Mouse (Mus musculus) CH12.LX (cell line): Measurements from ENCODE around the gene Dpysl5. TPM values are rescaled to one million over a fixed set of nuclear protein-coding genes. Genes with fewer than 3 reads are reported as not detected.

Source experiments
- DNase-seq: peaks from one replicate; pipeline ENCODE4 v3.0.0-alpha.2; 2013; ENCODE audit errors: extremely low read depth
- H3K27ac ChIP-seq: 2 replicates; pipeline ENCODE4 v1.5.1; 2012; ENCODE audit warnings: low read depth, mild to moderate bottlenecking, control low read depth, moderate library complexity; ENCODE audit not compliant: insufficient read depth
- H3K27me3 ChIP-seq: replicated peaks from 2 replicates; pipeline ENCODE3; 2012; ENCODE audit warnings: inconsistent platforms
- H3K36me3 ChIP-seq, 2 experiments: replicated peaks in 1 of 2; 2 replicates each; pipeline versions ENCODE3 to v1.6.1; 2012; ENCODE audit warnings: inconsistent platforms in 1 of 2, low read length in 1 of 2, mild to moderate bottlenecking in 1 of 2, mixed read lengths in 1 of 2, moderate library complexity in 1 of 2; ENCODE audit not compliant: control insufficient read depth in 1 of 2, insufficient read depth in 1 of 2
- H3K4me1 ChIP-seq, 2 experiments: 2 replicates each; pipeline ENCODE4 v1.6.1; 2012; ENCODE audit warnings: inconsistent platforms in 1 of 2, moderate library complexity in 1 of 2; ENCODE audit not compliant: insufficient read depth in 2 of 2, control insufficient read depth in 1 of 2
- H3K4me2 ChIP-seq: 2 replicates; pipeline ENCODE4 v1.6.1; 2012; ENCODE audit warnings: low read depth, mild to moderate bottlenecking, control low read depth; ENCODE audit not compliant: poor library complexity, insufficient read depth, severe bottlenecking
- H3K4me3 ChIP-seq, 3 experiments: fragments of 150-350 bp in 1 of 3; sonication (generic) in 1 of 3; replicated peaks in 1 of 3; 2 replicates each; pipeline versions ENCODE3 to v1.5.1; 2011 to 2012; ENCODE audit warnings: low read depth in 2 of 3, low read length in 2 of 3, mild to moderate bottlenecking in 2 of 3, moderate library complexity in 2 of 3, control low read depth in 1 of 3, improper control_type of control experiment in 1 of 3, inconsistent platforms in 1 of 3, mixed read lengths in 1 of 3; ENCODE audit not compliant: poor library complexity in 1 of 3
- H3K79me2 ChIP-seq: replicated peaks from 2 replicates; pipeline ENCODE4 v1.6.1; 2012; ENCODE audit warnings: mild to moderate bottlenecking, moderate library complexity; ENCODE audit not compliant: control insufficient read depth, poor library complexity, insufficient read depth, severe bottlenecking; ENCODE audit errors: extremely low read depth
- H3K9ac ChIP-seq: 2 replicates; pipeline ENCODE4 v1.6.1; 2012; ENCODE audit warnings: low read depth, mild to moderate bottlenecking, control low read depth, moderate library complexity; ENCODE audit not compliant: insufficient read depth
- H3K9me3 ChIP-seq: replicated peaks from 2 replicates; pipeline ENCODE3; 2012; ENCODE audit warnings: low read length, inconsistent platforms, mixed read lengths
- BHLHE40 ChIP-seq: IDR thresholded peaks from 2 replicates; pipeline ENCODE4 v1.6.1; 2011; ENCODE audit warnings: mild to moderate bottlenecking, low read depth, low read length, improper control_type of control experiment
- CHD1 ChIP-seq: IDR thresholded peaks from 2 replicates; pipeline ENCODE4 v1.6.1; 2012; ENCODE audit warnings: low read depth, low read length, improper control_type of control experiment, inconsistent platforms
- CHD2 ChIP-seq: IDR thresholded peaks from 2 replicates; pipeline ENCODE4 v1.6.1; 2011; ENCODE audit warnings: low read length, improper control_type of control experiment
- CTCF ChIP-seq, 2 experiments: IDR thresholded peaks in 1 of 2; conservative IDR thresholded peaks in 1 of 2; 2 replicates each; pipeline ENCODE4 v1.5.1; 2011 to 2012; ENCODE audit warnings: low read depth in 2 of 2, low read length in 2 of 2, improper control_type of control experiment in 1 of 2, inconsistent platforms in 1 of 2, mild to moderate bottlenecking in 1 of 2, moderate library complexity in 1 of 2
- E2F4 ChIP-seq: IDR thresholded peaks from 2 replicates; pipeline ENCODE4 v1.6.1; 2011; ENCODE audit warnings: low read depth, low read length, improper control_type of control experiment; ENCODE audit not compliant: insufficient replicate concordance
- EP300 ChIP-seq: IDR thresholded peaks from 2 replicates; pipeline ENCODE4 v1.6.1; 2011; ENCODE audit warnings: low read length, improper control_type of control experiment
- ETS1 ChIP-seq: conservative IDR thresholded peaks from 2 replicates; pipeline ENCODE4 v1.6.1; 2012; ENCODE audit warnings: low read depth, mild to moderate bottlenecking, inconsistent platforms, low read length, improper control_type of control experiment, moderate library complexity
- GABPA ChIP-seq: IDR thresholded peaks from 2 replicates; pipeline ENCODE4 v1.6.1; 2012; ENCODE audit warnings: low read depth, low read length, improper control_type of control experiment, inconsistent platforms; ENCODE audit not compliant: insufficient replicate concordance
- HCFC1 ChIP-seq: IDR thresholded peaks from 2 replicates; pipeline ENCODE4 v1.6.1; 2012; ENCODE audit warnings: low read depth, mild to moderate bottlenecking, inconsistent platforms, low read length, improper control_type of control experiment
- IRF4 ChIP-seq: IDR thresholded peaks from 2 replicates; pipeline ENCODE4 v1.6.1; 2014; ENCODE audit warnings: low read depth, mild to moderate bottlenecking, inconsistent platforms, low read length, improper control_type of control experiment
- JUN ChIP-seq: IDR thresholded peaks from 2 replicates; pipeline ENCODE4 v1.6.1; 2011; ENCODE audit warnings: low read depth, mild to moderate bottlenecking, low read length, improper control_type of control experiment, moderate library complexity; ENCODE audit not compliant: insufficient read depth
- JUND ChIP-seq: conservative IDR thresholded peaks from 2 replicates; pipeline ENCODE4 v1.6.1; 2011; ENCODE audit warnings: low read depth, low read length, improper control_type of control experiment
- MAFK ChIP-seq: IDR thresholded peaks from 2 replicates; pipeline ENCODE4 v1.6.1; 2011; ENCODE audit warnings: low read length, improper control_type of control experiment; ENCODE audit not compliant: insufficient replicate concordance
- MAX ChIP-seq: IDR thresholded peaks from 2 replicates; pipeline ENCODE4 v1.6.1; 2011; ENCODE audit warnings: low read length, improper control_type of control experiment
- MEF2A ChIP-seq: IDR thresholded peaks from 2 replicates; pipeline ENCODE4 v1.6.1; 2014; ENCODE audit warnings: low read depth, mild to moderate bottlenecking, inconsistent platforms, low read length, improper control_type of control experiment, borderline replicate concordance
- MXI1 ChIP-seq: IDR thresholded peaks from 2 replicates; pipeline ENCODE4 v1.6.1; 2011; ENCODE audit warnings: mild to moderate bottlenecking, low read depth, low read length, improper control_type of control experiment
- MYC ChIP-seq: IDR thresholded peaks from 2 replicates; pipeline ENCODE4 v1.6.1; 2011; ENCODE audit warnings: low read depth, mild to moderate bottlenecking, improper control_type of control experiment, low read length
- NELFE ChIP-seq: IDR thresholded peaks from 2 replicates; pipeline ENCODE4 v1.6.1; 2011; ENCODE audit warnings: low read depth, low read length, improper control_type of control experiment
- PAX5 ChIP-seq: IDR thresholded peaks from 2 replicates; pipeline ENCODE4 v1.6.1; 2012; ENCODE audit warnings: low read length, inconsistent platforms, mixed read lengths
- POLR2AphosphoS2 ChIP-seq: IDR thresholded peaks from 2 replicates; pipeline ENCODE4 v1.6.1; 2011; ENCODE audit warnings: low read depth, low read length, improper control_type of control experiment
- RAD21 ChIP-seq: IDR thresholded peaks from 2 replicates; pipeline ENCODE4 v1.6.1; 2011; ENCODE audit warnings: low read depth, mild to moderate bottlenecking, low read length, improper control_type of control experiment, moderate library complexity
- RCOR1 ChIP-seq: conservative IDR thresholded peaks from 2 replicates; pipeline ENCODE4 v1.6.1; 2012; ENCODE audit warnings: low read depth, mild to moderate bottlenecking, inconsistent platforms, low read length, improper control_type of control experiment
- TBP ChIP-seq: conservative IDR thresholded peaks from 2 replicates; pipeline ENCODE4 v1.6.1; 2011; ENCODE audit warnings: low read depth, low read length, improper control_type of control experiment
- UBTF ChIP-seq: IDR thresholded peaks from 2 replicates; pipeline ENCODE4 v1.6.1; 2012; ENCODE audit warnings: low read depth, mild to moderate bottlenecking, inconsistent platforms, low read length, improper control_type of control experiment, moderate library complexity
- USF1 ChIP-seq: IDR thresholded peaks from 2 replicates; pipeline ENCODE4 v1.6.1; 2014; ENCODE audit warnings: low read depth, mild to moderate bottlenecking, inconsistent platforms, low read length, improper control_type of control experiment
- USF2 ChIP-seq: conservative IDR thresholded peaks from 2 replicates; pipeline ENCODE4 v1.6.1; 2011; ENCODE audit warnings: low read depth, low read length, improper control_type of control experiment
- ZKSCAN1 ChIP-seq: IDR thresholded peaks from 2 replicates; pipeline ENCODE4 v1.6.1; 2012; ENCODE audit warnings: low read depth, inconsistent platforms, low read length, improper control_type of control experiment, borderline replicate concordance
- ZMIZ1 ChIP-seq: IDR thresholded peaks from 2 replicates; pipeline ENCODE4 v1.6.1; 2012; ENCODE audit warnings: low read depth, mild to moderate bottlenecking, inconsistent platforms, low read length, improper control_type of control experiment
- ZNF384 ChIP-seq: IDR thresholded peaks from 2 replicates; pipeline ENCODE4 v1.6.1; 2012; ENCODE audit warnings: low read depth, low read length, improper control_type of control experiment, inconsistent platforms
- dilution Hi-C: fragments of 300-500 bp; cut with MboI; formaldehyde crosslinking; loops from 2 replicates; pipeline ENCODE4 v1.14.3; 2020; ENCODE audit warnings: low sequenced_read_pairs; ENCODE audit not compliant: extremely low pct_unique_long_range_greater_than_20kb, extremely low pct_ligation_motif_present
- in situ Hi-C: fragments of 300-500 bp; cut with MboI; formaldehyde crosslinking; loops from 3 replicates; pipeline ENCODE4 v1.14.3; 2019; ENCODE audit warnings: low sequenced_read_pairs, low pct_ligation_motif_present, low pct_unique_long_range_greater_than_20kb, mixed read lengths
- polyA plus RNA-seq: library from polyadenylated mRNA; unstranded; fragments of >175 nt; gene quantifications from 2 replicates; pipeline ENCODE4 v1.2.1, GENCODE M21; 2012; ENCODE audit warnings: low read depth; ENCODE audit not compliant: insufficient read length
- total RNA-seq, 2 experiments: library from RNA; depleted of rRNA; stranded (reverse); fragments of 300-350 nt in 1 of 2; fragments of >200 nt in 1 of 2; gene quantifications; 2 replicates each; pipeline ENCODE4 v1.2.3; 2012 to 2014

Gene Dpysl5
- total and polyA plus RNA-seq, 3 experiments: 0.21 TPM; not detected in 2

DNA sequence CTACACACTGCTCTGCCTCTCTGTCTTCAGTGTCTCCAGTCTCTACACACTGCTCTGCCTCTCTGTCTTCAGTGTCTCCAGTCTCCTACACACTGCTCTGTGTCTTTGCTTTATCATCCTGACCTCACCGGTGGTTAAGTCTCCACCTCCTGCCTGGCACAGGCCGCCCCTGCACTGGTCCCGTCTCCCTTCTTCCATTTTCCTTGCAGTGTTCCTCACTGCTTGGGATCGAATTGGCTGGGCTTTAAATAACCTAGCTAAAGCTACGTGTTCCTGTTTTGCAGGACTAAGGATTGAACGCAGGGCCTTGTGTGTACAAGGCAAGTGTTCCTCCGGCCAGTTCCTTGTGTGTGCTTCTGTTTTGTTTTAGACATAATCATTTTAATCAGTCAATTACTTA is 41.3 kb upstream of the Dpysl5 start:
- in situ Hi-C loops: no loop called here
- Histone ChIP-seq H3K9ac (no peak overlapping the region), H3K4me1 (peaks cover 7 to 27% of the 10 kb centered on the region in 2 experiments), H3K4me2 (no peak overlapping the region), H3K79me2 (peaks cover 32% of the 10 kb centered on the region), H3K27ac (no peak overlapping the region), H3K27me3 (no peaks in the 10 kb centered on the region), H3K4me3 (no peak overlapping the region), H3K36me3 (peaks cover 46 to 65% of the 10 kb centered on the region in 2 experiments), H3K9me3 (no peaks in the 10 kb centered on the region)
- dilution Hi-C loops: no loop called here
- no peak for TF ChIP-seq ZMIZ1
- no peak for TF ChIP-seq MAFK
- TF ChIP-seq CTCF (conservative IDR thresholded peaks at IDR 0.05 in 1 of 2, IDR thresholded peaks at IDR 0.05 in 1 of 2; ENCODE audit: low read depth in 2 of 2, low read length in 2 of 2): no peak
- no peak for TF ChIP-seq POLR2AphosphoS2
- TF ChIP-seq E2F4: no peak
- no peak for TF ChIP-seq HCFC1
- no peak for TF ChIP-seq RAD21
- no peak for TF ChIP-seq CHD1
- no peak for TF ChIP-seq NELFE
- no peak for TF ChIP-seq MAX
- TF ChIP-seq EP300: no peak
- no peak for TF ChIP-seq ZNF384
- no peak for TF ChIP-seq USF1
- TF ChIP-seq JUND: no peak
- no peak for TF ChIP-seq PAX5
- no peak for TF ChIP-seq USF2
- no peak for TF ChIP-seq RCOR1
- no peak for TF ChIP-seq ZKSCAN1
- TF ChIP-seq MEF2A: no peak
- DNase-seq: no peak

- Histone ChIP-seq H3K4me1 (peaks cover 2 to 17% of the 10 kb centered on the region in 2 experiments; a peak in 2 of 4 replicates), H3K27ac (no peak overlapping the region), H3K9me3 (no peaks in the 10 kb centered on the region), H3K9ac (no peak overlapping the region)
- dilution Hi-C loops (no loop called here), in situ Hi-C loops (no loop called here)
- no peak for DNase-seq
- TF ChIP-seq ZNF384 (no peak), TBP (no peak), ETS1 (no peak), USF1 (no peak), MXI1 (no peak), MYC (no peak), CHD2 (no peak), CHD1 (no peak), BHLHE40 (no peak), CTCF (conservative IDR thresholded peaks at IDR 0.05 in 1 of 2, IDR thresholded peaks at IDR 0.05 in 1 of 2; ENCODE audit: low read depth in 2 of 2, low read length in 2 of 2) (no peak), GABPA (no peak), ZKSCAN1 (no peak), IRF4 (no peak), MAX (no peak), UBTF (no peak), PAX5 (no peak), JUN (no peak), RAD21 (no peak), POLR2AphosphoS2 (no peak)
- TF ChIP-seq, all 38 proteins: peak for 0
- Histone ChIP-seq H3K27me3 (no peaks in the 10 kb centered on the region), H3K4me3 (no peak overlapping the region), H3K36me3 (peaks cover 52 to 77% of the 10 kb centered on the region in 2 experiments), H3K79me2 (peaks cover 12% of the 10 kb centered on the region), H3K4me2 (no peak overlapping the region)
Measured at GRCm38 (mm10) chr5:30674001-30674400, 37.4 kb upstream of the Dpysl5 start.
